Mouse (Mus musculus): Measurements from ENCODE around the gene Map2k1.
"Not testable (repeated sequence)": the region's sequence is repeated elsewhere in the genome, so short reads cannot be mapped to it uniquely, and the experiment has no call there.

Map2k1 gene

GRCm38 (mm10) chr9:64169967-64170366 lies 83.5 kb downstream of the Map2k1 start:
- DNase-seq (ENCODE audit: low read depth, low spot score) = not testable (repeated sequence)

- no peak for DNase-seq (ENCODE audit: low read depth, low spot score)
Observed at GRCm38 (mm10) chr9:64160471-64160870, 93.0 kb downstream of the Map2k1 start.

GRCm38 (mm10) chr9:64156641-64157040 lies 96.8 kb downstream of the Map2k1 start:
- DNase-seq (ENCODE audit: low read depth, low spot score) = no peak

- DNase-seq (ENCODE audit: low read depth, low spot score) = no peak
Observed at GRCm38 (mm10) chr9:64139879-64140278, 113.6 kb downstream of the Map2k1 start.

- peak; percentile 17 for DNase-seq (ENCODE audit: low read depth, low spot score)
Observed at GRCm38 (mm10) chr9:64138896-64139295, 114.5 kb downstream of the Map2k1 start.
